Mouse (Mus musculus): ENCODE data around the gene Tomm34. TPM values are rescaled to one million over a fixed set of nuclear protein-coding genes. Genes with fewer than 3 reads are reported as not detected.
A peak's percentile ranks its signal among the peaks of the same experiment; 100 is the strongest.
"Not testable (repeated sequence)": the region's sequence is repeated elsewhere in the genome, so short reads cannot be mapped to it uniquely, and the experiment has no call there.

The Tomm34 gene
- polyA plus RNA-seq, 1 experiment: 71.5 TPM

- DNase-seq: no peak
- TF ChIP-seq POLR2A (IDR thresholded peaks at IDR 0.05; ENCODE audit: borderline replicate concordance, insufficient read depth, low read length): no peak
- TF ChIP-seq CTCF (IDR thresholded peaks at IDR 0.05; ENCODE audit: borderline replicate concordance, insufficient read depth, low read depth, low read length): no peak
- Histone ChIP-seq H3K4me1 (ENCODE audit: control insufficient read depth, insufficient read depth, low read length) (no peaks in the 10 kb centered on the region), H3K27ac (ENCODE audit: insufficient read depth, low read length) (no peak overlapping the region), H3K27me3 (ENCODE audit: control insufficient read depth, insufficient read depth, low read length) (no peaks in the 10 kb centered on the region), H3K4me3 (replicated peaks; ENCODE audit: insufficient read depth, low read depth, low read length) (peak overlapping the region; percentile 13)
- 38% methylated on average over 5 of the region's 5 CpGs for WGBS
Observed at GRCm38 (mm10) chr2:164075088-164075487, 4.1 kb upstream of the Tomm34 start.

GRCm38 (mm10) chr2:164073918-164074578, 3.1 kb upstream of the Tomm34 start:
- H3K4me3 ChIP-seq (replicated peaks; ENCODE audit: insufficient read depth, low read depth, low read length): peak overlapping the region; percentile 86
- TF ChIP-seq CTCF (IDR thresholded peaks at IDR 0.05; ENCODE audit: borderline replicate concordance, insufficient read depth, low read depth, low read length): peak; percentile 73
- peak; percentile 97 for TF ChIP-seq POLR2A (IDR thresholded peaks at IDR 0.05; ENCODE audit: borderline replicate concordance, insufficient read depth, low read length)
- under 1% methylated on average over 48 of the region's 48 CpGs for WGBS
- DNase-seq: peak; percentile 97
- H3K27me3 ChIP-seq (ENCODE audit: control insufficient read depth, insufficient read depth, low read length): no peaks in the 10 kb centered on the region
- no peak overlapping the region for H3K27ac ChIP-seq (ENCODE audit: insufficient read depth, low read length)
- H3K4me1 ChIP-seq (ENCODE audit: control insufficient read depth, insufficient read depth, low read length): peaks cover 2% of the 10 kb centered on the region; the same call in 1 of the 2 replicates

GRCm38 (mm10) chr2:164073120-164073519, 2.2 kb upstream of the Tomm34 start:
- H3K27me3 ChIP-seq (ENCODE audit: control insufficient read depth, insufficient read depth, low read length): no peaks in the 10 kb centered on the region
- no peak overlapping the region for H3K4me3 ChIP-seq (replicated peaks; ENCODE audit: insufficient read depth, low read depth, low read length)
- no peak for DNase-seq
- no peak for TF ChIP-seq POLR2A (IDR thresholded peaks at IDR 0.05; ENCODE audit: borderline replicate concordance, insufficient read depth, low read length)
- no peak for TF ChIP-seq CTCF (IDR thresholded peaks at IDR 0.05; ENCODE audit: borderline replicate concordance, insufficient read depth, low read depth, low read length)
- H3K27ac ChIP-seq (ENCODE audit: insufficient read depth, low read length): no peak overlapping the region
- 83% methylated on average over 7 of the region's 7 CpGs for WGBS
- peaks cover 3% of the 10 kb centered on the region for H3K4me1 ChIP-seq (ENCODE audit: control insufficient read depth, insufficient read depth, low read length)

- TF ChIP-seq POLR2A (IDR thresholded peaks at IDR 0.05; ENCODE audit: borderline replicate concordance, insufficient read depth, low read length): no peak
- no peak for TF ChIP-seq CTCF (IDR thresholded peaks at IDR 0.05; ENCODE audit: borderline replicate concordance, insufficient read depth, low read depth, low read length)
- no peak for DNase-seq
- WGBS: 89% methylated on average over 2 of the region's 2 CpGs
- peaks cover 3% of the 10 kb centered on the region for H3K4me1 ChIP-seq (ENCODE audit: control insufficient read depth, insufficient read depth, low read length)
- no peaks in the 10 kb centered on the region for H3K27me3 ChIP-seq (ENCODE audit: control insufficient read depth, insufficient read depth, low read length)
- no peak overlapping the region for H3K27ac ChIP-seq (ENCODE audit: insufficient read depth, low read length)
- no peak overlapping the region for H3K4me3 ChIP-seq (replicated peaks; ENCODE audit: insufficient read depth, low read depth, low read length)
Observed at GRCm38 (mm10) chr2:164072109-164072508, 1.1 kb upstream of the Tomm34 start.

GRCm38 (mm10) chr2:164071437-164071820, 460 bp upstream of the Tomm34 start:
- H3K27me3 ChIP-seq (ENCODE audit: control insufficient read depth, insufficient read depth, low read length); DNase-seq; H3K4me1 ChIP-seq (ENCODE audit: control insufficient read depth, insufficient read depth, low read length): not testable (repeated sequence)
- WGBS: 78% methylated on average over 11 of the region's 11 CpGs
- Histone ChIP-seq H3K27ac (ENCODE audit: insufficient read depth, low read length) (0 out of 2 replicates have a peak overlapping the region, but pooled peaks have one; percentile 5), H3K4me3 (replicated peaks; ENCODE audit: insufficient read depth, low read depth, low read length) (peak overlapping the region; percentile 82)

- Histone ChIP-seq H3K27me3 (ENCODE audit: control insufficient read depth, insufficient read depth, low read length) (no peaks in the 10 kb centered on the region), H3K27ac (ENCODE audit: insufficient read depth, low read length) (peak within 1 kb of the TSS; percentile 70), H3K4me3 (replicated peaks; ENCODE audit: insufficient read depth, low read depth, low read length) (peak within 1 kb of the TSS; percentile 82), H3K4me1 (ENCODE audit: control insufficient read depth, insufficient read depth, low read length) (peaks cover 3% of the 10 kb centered on the region)
- TF ChIP-seq CTCF (IDR thresholded peaks at IDR 0.05; ENCODE audit: borderline replicate concordance, insufficient read depth, low read depth, low read length) (no peak), POLR2A (IDR thresholded peaks at IDR 0.05; ENCODE audit: borderline replicate concordance, insufficient read depth, low read length) (no peak)
- DNase-seq: no peak
- under 1% methylated on average over 45 of the region's 45 CpGs for WGBS
Observed at GRCm38 (mm10) chr2:164070142-164070764, 716 bp downstream of the Tomm34 start, which contains the start of gene Stk4. Gene Stk4, plus strand, starts transcription at chr2:164070322.

GRCm38 (mm10) chr2:164059634-164060235, 11.2 kb downstream of the Tomm34 start:
- Histone ChIP-seq H3K4me3 (replicated peaks; ENCODE audit: insufficient read depth, low read depth, low read length) (no peak overlapping the region), H3K27me3 (ENCODE audit: control insufficient read depth, insufficient read depth, low read length) (no peaks in the 10 kb centered on the region), H3K27ac (ENCODE audit: insufficient read depth, low read length) (no peak overlapping the region), H3K4me1 (ENCODE audit: control insufficient read depth, insufficient read depth, low read length) (peaks cover under 1% of the 10 kb centered on the region; the same call in 1 of the 2 replicates)
- DNase-seq: no peak
- WGBS: 92% methylated on average over 8 of the region's 8 CpGs
- no peak for TF ChIP-seq CTCF (IDR thresholded peaks at IDR 0.05; ENCODE audit: borderline replicate concordance, insufficient read depth, low read depth, low read length)
- TF ChIP-seq POLR2A (IDR thresholded peaks at IDR 0.05; ENCODE audit: borderline replicate concordance, insufficient read depth, low read length): no peak

- TF ChIP-seq POLR2A (IDR thresholded peaks at IDR 0.05; ENCODE audit: borderline replicate concordance, insufficient read depth, low read length) (no peak), CTCF (IDR thresholded peaks at IDR 0.05; ENCODE audit: borderline replicate concordance, insufficient read depth, low read depth, low read length) (no peak)
Observed at GRCm38 (mm10) chr2:164054671-164055070, 16.3 kb downstream of the Tomm34 start.

More at GRCm38 (mm10) chr2:164054671-164055070, 16.3 kb downstream of the Tomm34 start:
- peaks cover 14% of the 10 kb centered on the region; the same call in 1 of the 2 replicates for H3K4me1 ChIP-seq (ENCODE audit: control insufficient read depth, insufficient read depth, low read length)
- no peak for DNase-seq
- peak overlapping the region; percentile 73 for H3K27ac ChIP-seq (ENCODE audit: insufficient read depth, low read length)
- 77% methylated on average over 8 of the region's 8 CpGs for WGBS
- no peak overlapping the region for H3K4me3 ChIP-seq (replicated peaks; ENCODE audit: insufficient read depth, low read depth, low read length)
- H3K27me3 ChIP-seq (ENCODE audit: control insufficient read depth, insufficient read depth, low read length): no peaks in the 10 kb centered on the region

Data from cerebellum, adult 2 months (tissue).